Mouse (Mus musculus): ENCODE data around the gene Tbx4.
A peak's percentile ranks its signal among the peaks of the same experiment; 100 is the strongest.

The Tbx4 gene

DNA sequence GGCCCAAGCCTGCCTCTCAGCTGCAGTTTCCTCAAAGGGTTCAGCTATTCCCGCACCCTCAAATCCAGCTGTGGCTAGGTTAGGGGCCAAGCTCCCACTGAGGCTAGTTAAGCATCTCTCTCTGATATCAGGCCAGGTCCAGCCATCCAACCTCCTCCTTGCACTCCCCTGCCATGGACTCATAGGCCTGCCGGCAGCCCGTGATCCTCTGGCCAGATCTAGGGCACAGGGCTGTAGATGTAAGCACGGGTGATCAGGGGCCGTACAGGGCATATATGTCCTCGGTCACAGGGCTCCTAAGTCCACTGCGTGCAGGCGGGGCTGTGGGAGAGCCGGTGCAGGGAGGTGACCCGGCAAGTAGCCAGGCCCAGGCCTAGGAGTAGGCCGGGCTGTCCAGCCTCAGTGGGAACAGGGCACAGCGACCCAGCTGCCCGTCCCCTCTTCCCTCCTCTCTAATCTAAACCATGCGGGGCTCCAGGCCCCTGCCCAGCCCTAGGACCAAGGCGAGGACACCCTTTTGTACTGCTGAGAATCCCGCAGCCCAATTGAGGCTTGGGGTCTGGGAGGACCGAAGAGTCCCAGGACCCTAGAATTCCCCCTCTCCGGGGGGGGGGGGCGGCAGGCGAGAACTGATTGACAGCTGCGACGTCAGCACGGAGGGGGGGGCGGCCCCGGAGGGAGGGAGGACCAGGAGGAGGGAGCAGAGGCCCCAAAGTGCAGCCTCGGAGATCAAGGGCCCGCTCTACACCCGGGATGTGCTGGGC lies at the start of gene Tbx4:
Gene Tbx4 (plus strand): TSS at position 758 of the 764 bp plus-strand sequence.
- DNase-seq (ENCODE audit: low spot score) = no peak

- no peak for DNase-seq (ENCODE audit: low spot score)
These were observed 49.5 kb upstream of the Tbx4 start for GRCm38 (mm10) chr11:85836523-85837290.

DNA sequence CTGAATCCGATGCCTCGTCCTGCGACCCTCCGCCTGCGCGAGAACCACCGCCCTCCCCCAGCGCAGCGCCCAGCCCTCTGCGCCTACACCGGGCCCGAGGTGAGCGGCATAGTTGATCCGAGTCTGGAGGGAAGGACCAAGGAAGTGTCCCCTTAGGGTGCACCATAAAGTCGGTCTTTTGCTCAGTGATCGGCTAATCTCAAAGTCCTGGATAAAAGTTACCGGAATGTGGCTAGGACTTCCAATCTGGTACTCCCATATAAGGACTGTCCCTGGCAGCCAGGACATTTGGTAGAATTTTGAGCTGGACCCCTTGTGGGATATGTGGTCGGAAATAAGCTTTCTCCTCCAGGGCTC lies 49.0 kb upstream of the Tbx4 start:
- DNase-seq (ENCODE audit: low spot score) = no peak

GRCm38 (mm10) chr11:85837648-85838423 lies 48.4 kb upstream of the Tbx4 start:
- no peak for DNase-seq (ENCODE audit: low spot score)

DNA sequence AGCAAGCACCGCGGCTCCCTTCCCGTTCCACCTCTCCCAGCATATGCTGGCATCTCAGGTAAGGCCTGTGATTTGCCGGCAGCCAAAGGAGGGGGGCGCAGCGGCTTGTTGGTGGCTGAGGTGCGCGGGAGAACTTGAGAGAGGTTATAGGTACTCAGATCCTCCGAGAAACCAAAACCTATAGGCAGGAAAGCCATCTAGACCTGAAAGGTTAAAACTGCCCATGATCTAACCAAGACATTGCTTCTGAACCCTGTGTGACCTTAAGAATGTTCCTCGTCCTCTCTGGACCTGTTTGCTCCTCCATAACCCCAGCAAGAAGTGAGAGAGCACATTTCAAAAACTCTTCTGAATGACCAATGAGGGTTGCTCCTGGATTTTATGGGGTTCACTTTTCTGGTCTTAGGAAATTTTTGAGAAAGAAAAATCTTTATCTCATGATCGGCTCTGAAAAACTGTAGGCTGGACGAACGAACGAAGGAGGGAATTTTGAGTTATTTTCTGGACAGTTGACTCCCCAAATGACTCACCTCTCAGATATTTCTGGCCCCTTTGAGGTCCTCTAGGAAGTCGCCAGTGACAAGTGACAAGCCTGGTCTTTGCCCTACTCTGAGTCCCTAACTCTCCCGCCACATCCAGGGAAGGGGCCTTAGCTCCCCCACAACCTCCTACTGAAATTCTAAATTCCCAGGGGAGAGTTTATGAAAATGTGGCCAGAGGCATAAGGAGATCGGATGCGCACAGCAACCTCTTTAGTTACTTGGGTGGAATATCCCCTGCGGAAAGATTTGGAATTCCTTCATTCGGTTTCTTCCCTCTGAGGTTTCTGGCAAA lies 47.6 kb upstream of the Tbx4 start:
- DNase-seq (ENCODE audit: low spot score) = no peak

DNA sequence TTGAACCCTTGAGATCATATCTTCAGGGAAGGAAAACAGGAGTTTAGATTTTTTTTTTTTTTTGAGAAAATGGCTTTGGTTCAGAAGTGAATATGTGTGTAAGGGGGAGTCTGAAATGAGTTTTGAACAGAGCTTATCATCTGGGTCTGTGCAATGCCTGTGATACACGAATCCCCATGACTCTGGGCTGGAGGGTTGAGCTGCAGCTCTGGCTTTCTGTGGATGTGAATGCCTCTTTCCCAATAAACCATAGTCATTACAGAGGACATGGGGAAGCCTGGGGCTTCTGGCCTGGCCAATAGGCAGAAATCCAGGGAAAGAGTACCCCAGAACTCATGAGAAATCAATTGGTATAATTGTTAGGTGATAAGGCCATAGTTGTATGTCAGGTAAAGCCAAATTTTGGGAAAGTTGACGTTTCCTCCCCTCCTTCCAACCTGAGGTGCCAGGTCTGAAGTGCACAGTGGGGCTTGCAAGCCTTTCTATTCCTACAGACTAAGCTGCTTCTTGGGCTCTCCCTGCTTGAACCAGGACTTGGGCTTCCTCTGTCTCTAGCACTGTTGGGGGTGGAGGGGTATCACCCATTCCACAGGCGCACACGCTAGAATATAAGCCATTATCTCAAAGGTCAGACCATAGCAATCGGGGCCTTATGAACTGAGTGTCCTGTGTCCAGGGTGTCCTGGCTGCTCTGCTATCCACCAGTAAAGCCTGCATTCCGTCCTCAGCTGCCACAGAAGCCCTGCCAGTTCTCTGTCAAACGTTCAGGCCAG lies 46.8 kb upstream of the Tbx4 start:
- DNase-seq (ENCODE audit: low spot score) = no peak

- DNase-seq (ENCODE audit: low spot score) = no peak
These were observed 46.0 kb upstream of the Tbx4 start for GRCm38 (mm10) chr11:85840031-85840802.

DNA sequence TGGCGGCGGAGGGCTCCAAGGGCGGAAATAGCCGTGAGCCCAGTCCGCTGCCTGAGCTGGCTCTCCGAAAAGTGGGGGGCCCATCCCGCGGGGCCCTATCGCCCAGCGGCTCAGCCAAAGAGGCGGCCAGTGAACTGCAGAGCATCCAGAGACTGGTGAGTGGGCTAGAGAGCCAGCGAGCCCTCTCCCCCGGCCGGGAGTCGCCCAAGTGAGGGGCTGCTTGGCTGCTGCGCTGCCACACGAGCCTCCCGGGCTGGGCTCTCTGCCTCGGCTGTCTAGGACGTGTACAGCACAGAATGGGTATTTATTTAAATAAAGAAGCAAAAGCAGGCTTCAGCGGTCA lies 45.4 kb upstream of the Tbx4 start:
- DNase-seq (ENCODE audit: low spot score) = no peak

- DNase-seq (ENCODE audit: low spot score) = no peak
These were observed 45.0 kb upstream of the Tbx4 start for GRCm38 (mm10) chr11:85841211-85841681.

DNA sequence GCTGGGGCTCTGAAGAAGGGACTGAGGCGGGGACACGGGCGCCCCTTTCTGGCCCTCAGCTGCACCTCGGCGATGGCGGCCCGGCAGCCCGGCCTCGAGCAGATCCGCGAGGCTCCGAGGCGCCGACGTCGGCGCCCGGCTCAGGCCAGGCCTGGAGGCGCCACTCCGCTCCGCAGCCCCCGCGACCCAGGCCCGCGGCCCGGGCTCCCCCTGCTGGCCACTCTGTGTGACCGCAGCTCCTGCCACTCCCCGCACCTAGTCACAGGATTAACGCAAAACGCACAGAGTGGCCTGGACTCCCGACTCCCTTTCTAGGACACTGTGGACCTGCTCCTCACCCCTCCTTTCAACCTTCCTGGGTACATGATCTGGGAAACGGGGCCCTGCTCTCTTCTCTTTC lies 44.2 kb upstream of the Tbx4 start:
- DNase-seq (ENCODE audit: low spot score) = no peak

DNA sequence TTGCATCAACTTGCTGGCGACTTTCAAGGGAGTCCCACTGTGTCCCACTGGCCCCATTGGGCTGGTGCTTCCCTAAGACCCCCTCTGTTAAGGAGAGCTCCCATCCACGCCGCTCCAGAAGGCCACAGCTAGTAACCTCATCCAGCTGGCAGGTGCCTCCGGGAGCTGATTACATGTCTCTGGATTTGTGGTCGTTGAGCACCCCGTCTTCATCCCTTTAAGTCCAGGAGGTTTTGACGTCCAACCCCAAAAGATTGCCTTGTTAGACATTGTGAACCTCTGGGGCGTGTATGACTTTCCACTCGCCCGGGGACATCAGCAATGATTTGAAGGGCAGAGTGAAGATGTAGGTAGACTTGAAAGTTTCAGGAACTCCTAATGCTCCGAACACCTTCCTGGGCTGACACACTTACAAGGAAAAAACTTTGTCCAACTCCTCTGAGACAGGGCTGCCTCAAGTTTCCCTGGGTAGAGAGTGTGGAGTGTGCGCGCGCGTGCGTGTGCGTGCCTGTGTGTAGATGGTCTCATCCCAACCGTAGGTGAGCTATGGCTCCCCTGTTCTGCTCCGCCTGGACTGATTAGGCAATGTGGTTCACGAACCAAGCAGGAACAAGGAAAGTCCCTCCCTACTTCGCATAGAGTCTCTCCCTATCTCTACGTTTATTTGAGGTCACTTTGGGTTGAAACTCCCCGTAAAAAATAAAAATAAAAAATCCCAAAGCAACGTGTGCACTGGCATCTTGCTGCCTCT lies 43.5 kb upstream of the Tbx4 start:
- no peak for DNase-seq (ENCODE audit: low spot score)

DNA sequence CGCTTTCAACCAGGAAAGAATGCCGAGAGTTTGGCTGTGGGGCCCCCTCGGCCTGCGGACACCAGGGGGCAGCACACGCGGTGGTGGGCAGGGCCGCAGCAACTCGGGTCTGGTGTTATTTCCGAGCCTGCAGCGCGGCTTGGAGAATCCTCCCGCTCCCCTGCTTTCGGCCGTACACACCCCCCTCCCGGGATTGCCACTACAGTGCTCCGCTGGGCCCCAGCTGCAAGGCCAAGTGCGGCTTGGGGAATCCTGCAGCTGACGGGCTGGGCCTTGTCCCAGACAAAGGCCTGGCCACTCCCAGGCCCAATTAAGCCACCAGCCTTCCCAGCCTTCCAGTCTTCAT lies 42.9 kb upstream of the Tbx4 start:
- no peak for DNase-seq (ENCODE audit: low spot score)

GRCm38 (mm10) chr11:85844144-85844965 lies 41.9 kb upstream of the Tbx4 start:
- DNase-seq (ENCODE audit: low spot score) = peak; percentile 87

GRCm38 (mm10) chr11:85844971-85845370 lies 41.3 kb upstream of the Tbx4 start:
- no peak for DNase-seq (ENCODE audit: low spot score)

DNA sequence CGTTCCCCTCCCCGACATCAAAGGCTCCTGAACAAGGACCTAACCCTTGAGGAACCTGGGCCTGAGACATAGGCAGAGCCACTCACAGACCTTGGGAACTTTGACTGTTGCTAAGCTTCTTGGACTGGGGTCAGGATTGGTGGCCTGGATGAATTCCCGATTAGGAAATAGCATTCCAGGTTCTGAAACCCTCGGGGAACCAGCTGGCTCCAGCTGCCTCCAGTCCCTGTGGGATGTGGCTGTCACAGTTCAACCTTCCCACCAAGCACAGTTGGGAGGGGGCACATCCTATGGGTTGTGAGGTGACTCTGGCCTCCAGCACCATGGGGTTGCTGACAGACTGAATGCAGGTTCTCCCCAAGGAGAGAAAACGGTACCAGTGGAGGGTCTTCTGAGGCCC lies 40.3 kb upstream of the Tbx4 start:
- DNase-seq (ENCODE audit: low spot score) = no peak

- DNase-seq (ENCODE audit: low spot score) = no peak
These were observed 39.7 kb upstream of the Tbx4 start for GRCm38 (mm10) chr11:85846509-85846908.

- no peak for DNase-seq (ENCODE audit: low spot score)
These were observed 37.2 kb upstream of the Tbx4 start for GRCm38 (mm10) chr11:85849037-85849436.

DNA sequence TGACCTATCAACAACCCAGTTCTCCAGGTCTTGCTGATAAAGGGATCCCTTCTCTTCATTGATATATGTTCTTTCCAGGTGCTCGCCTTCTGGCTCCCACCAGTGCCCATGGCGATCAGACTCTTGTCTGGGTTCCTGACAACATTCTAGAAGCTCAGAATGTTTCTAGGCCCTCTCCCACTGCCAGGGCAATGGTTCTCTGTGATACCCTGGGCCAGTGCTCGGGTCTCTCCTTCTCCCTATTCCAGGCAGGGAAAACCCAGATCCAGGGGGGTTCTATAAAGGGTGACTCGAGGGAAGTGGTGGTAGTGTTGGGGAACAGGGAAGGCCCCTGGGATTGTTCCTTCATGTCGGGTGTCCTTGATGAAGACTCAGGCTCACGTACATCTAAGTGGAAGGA lies 36.0 kb upstream of the Tbx4 start, which contains the start of gene Gm11444:
Gene Gm11444 (minus strand): TSS at position 101 of the 400 bp plus-strand sequence.
- DNase-seq (ENCODE audit: low spot score) = no peak

DNA sequence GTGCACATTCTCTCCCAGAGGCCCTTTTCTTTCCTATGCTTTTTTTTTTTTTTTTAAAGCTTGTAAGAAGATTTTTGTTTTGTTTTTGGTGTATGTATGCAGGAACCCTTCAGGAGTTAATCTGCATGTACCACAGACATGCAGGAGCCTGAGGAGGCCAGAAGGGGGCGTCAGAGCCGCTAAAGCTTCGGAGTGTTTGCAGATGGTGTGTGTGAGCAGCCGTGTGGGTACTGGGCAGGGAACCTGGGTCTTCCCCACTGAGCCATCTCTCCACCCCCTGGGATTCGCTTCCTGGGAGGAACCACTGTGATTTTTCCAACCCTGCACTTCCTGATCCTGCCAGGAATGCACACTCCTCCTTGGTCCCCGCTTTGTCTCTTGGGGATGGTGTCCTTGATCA lies 35.5 kb upstream of the Tbx4 start:
- no peak for DNase-seq (ENCODE audit: low spot score)
